Mouse (Mus musculus): ENCODE data around the gene Slc13a1.

DNA sequence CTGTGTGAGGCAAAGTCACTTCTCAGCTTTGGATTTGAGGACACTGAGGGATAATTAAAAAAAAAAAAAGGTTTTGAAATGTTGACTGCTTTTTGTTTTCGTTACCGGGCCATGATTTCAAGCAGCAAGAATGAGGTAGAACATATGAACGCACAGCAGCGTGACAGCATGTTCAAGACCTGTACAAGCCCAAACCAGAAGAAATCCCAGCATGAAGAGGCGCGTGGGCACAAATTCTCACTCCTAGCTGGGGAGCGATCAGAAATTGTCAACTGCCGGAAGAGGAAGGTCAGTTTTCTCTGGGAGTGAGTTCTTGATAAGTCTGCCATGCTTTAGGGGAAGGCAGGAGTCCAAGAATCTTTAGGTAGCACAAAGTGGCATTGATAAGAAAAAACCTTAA is 56.3 kb downstream of the Slc13a1 start:
- no peak for TF ChIP-seq CTCF (IDR thresholded peaks at IDR 0.05)
- TF ChIP-seq EP300 (IDR thresholded peaks at IDR 0.05), result no peak

Measured in lung, postnatal 0 days (tissue).